32 mouse cellular contexts compared by ENCODE assay signal in the genomic region with DNA sequence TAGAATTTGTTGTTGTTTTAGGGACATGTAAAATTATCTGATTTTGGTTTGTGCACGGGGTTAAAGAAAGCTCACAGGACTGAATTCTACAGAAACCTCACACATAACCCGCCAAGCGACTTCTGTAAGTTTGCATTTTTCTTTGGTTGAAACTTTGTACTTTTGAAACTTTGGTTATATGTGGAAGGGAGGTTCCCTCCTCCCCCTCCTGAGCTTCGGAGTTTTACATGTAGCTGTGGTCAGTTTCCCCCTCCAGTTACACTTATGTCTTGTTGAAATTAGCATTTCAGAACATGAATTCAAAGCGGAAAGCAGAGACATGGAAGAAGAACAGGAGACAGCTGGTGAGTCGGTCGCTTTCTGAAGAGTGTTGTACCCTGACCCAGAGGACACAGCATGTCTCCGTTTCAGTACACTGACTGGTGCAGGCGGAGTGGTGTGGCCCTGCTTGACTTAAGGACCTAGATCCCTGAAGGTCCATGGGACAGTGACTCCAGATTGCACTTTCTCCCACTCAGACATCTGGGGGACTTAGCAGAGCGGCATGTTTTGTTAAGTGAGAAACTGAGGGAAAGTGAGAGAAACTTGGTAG. TPM values are rescaled to one million over a fixed set of nuclear protein-coding genes. Genes with fewer than 3 reads are reported as not detected.
DNase-seq lines count a peak whose midpoint lies in the region; ATAC-seq and TF ChIP-seq lines count a peak whose summit lies in the region.
"Had no signal": no experiment of that assay in that cellular context is flagged by ENCODE, and none has a peak within 500 bp of the region (broad histone marks: within the 10 kb centered on the region; RNA-seq: fewer than 3 reads in every experiment).

No protein-coding gene starts in this region.

- H3K9ac ChIP-seq in heart, postnatal 0 days (replicated peaks; ENCODE audit: low read depth, low read length) = no peak overlapping the region
- H3K9ac ChIP-seq in midbrain, embryonic 11.5 days (ENCODE audit: low read length) = no peak overlapping the region
- H3K9ac ChIP-seq in midbrain, embryonic 15.5 days = no peak overlapping the region
- no peak overlapping the region for H3K9ac ChIP-seq in kidney, postnatal 0 days (ENCODE audit: low read depth, low read length)
- H3K9ac ChIP-seq: heart, embryonic 13.5 days; hindbrain, embryonic 12.5 days; liver, embryonic 12.5 days; liver, postnatal 0 days; midbrain, embryonic 13.5 days; neural tube, embryonic 15.5 days; stomach, embryonic 15.5 days had no signal

- no peak overlapping the region for H3K4me3 ChIP-seq in heart, postnatal 0 days (ENCODE audit: low read depth, low read length)
- H3K4me3 ChIP-seq in midbrain, embryonic 11.5 days (ENCODE audit: low read depth, low read length) = no peak overlapping the region
- no peak overlapping the region for H3K4me3 ChIP-seq in midbrain, embryonic 15.5 days
- H3K4me3 ChIP-seq in kidney, postnatal 0 days (replicated peaks; ENCODE audit: low read depth, low read length) = no peak overlapping the region
- H3K4me3 ChIP-seq: erythroblast, embryonic 14.5 days; heart, embryonic 13.5 days; hindbrain, embryonic 12.5 days; liver, embryonic 12.5 days; megakaryocyte, embryonic 14.5 days; midbrain, embryonic 13.5 days; neural tube, embryonic 15.5 days; stomach, embryonic 15.5 days had no signal

- H3K9me3 ChIP-seq in heart, postnatal 0 days (replicated peaks; ENCODE audit: control insufficient read depth, low read length) = no peaks in the 10 kb centered on the region
- H3K9me3 ChIP-seq in midbrain, embryonic 11.5 days (ENCODE audit: control insufficient read depth, low read length) = no peaks in the 10 kb centered on the region
- H3K9me3 ChIP-seq in midbrain, embryonic 15.5 days = no peaks in the 10 kb centered on the region
- no peaks in the 10 kb centered on the region for H3K9me3 ChIP-seq in kidney, postnatal 0 days (replicated peaks; ENCODE audit: low read length)
- H3K9me3 ChIP-seq: G1E; heart, embryonic 13.5 days; hindbrain, embryonic 12.5 days; liver, embryonic 12.5 days; megakaryocyte, embryonic 14.5 days; midbrain, embryonic 13.5 days; neural tube, embryonic 15.5 days; stomach, embryonic 15.5 days had no signal

- TF ChIP-seq EP300 in heart, postnatal 0 days (IDR thresholded peaks at IDR 0.05; ENCODE audit: low read depth) = no peak

- 87% methylated on average over 10 of the region's 10 CpGs for WGBS in heart, postnatal 0 days
- WGBS in midbrain, embryonic 11.5 days = 89% methylated on average over 10 of the region's 10 CpGs
- 93% methylated on average over 10 of the region's 10 CpGs for WGBS in midbrain, embryonic 15.5 days
- WGBS in kidney, postnatal 0 days = 79% methylated on average over 10 of the region's 10 CpGs

- no peak for ATAC-seq in heart, postnatal 0 days (ENCODE audit: insufficient read depth, low read depth)
- no peak for ATAC-seq in midbrain, embryonic 11.5 days (ENCODE audit: low FRiP score)
- no peak for ATAC-seq in midbrain, embryonic 15.5 days (replicated peaks)
- ATAC-seq in kidney, postnatal 0 days (replicated peaks; ENCODE audit: low FRiP score, low read depth) = no peak
- ATAC-seq in CD4-positive, CD25-positive, alpha-beta regulatory T cell, adult 4 months = no peak
- ATAC-seq in megakaryocyte progenitor cell, adult 5-6 weeks (replicated peaks; ENCODE audit: poor library complexity) = no peak
- ATAC-seq: forebrain, embryonic 16.5 days; hindbrain, postnatal 0 days; intestine, embryonic 16.5 days; liver, embryonic 12.5 days; liver, postnatal 0 days; midbrain, embryonic 13.5 days had no signal

- H3K27ac ChIP-seq in heart, postnatal 0 days (ENCODE audit: low read depth) = peak overlapping the region; percentile 39; the same call in 1 of the 2 replicates
- H3K27ac ChIP-seq in midbrain, embryonic 11.5 days (ENCODE audit: low read depth, low read length) = no peak overlapping the region
- H3K27ac ChIP-seq in midbrain, embryonic 15.5 days = no peak overlapping the region
- no peak overlapping the region for H3K27ac ChIP-seq in kidney, postnatal 0 days
- H3K27ac ChIP-seq: hindbrain, embryonic 12.5 days; hindbrain, postnatal 0 days; liver, embryonic 12.5 days; midbrain, embryonic 13.5 days; neural tube, embryonic 15.5 days; stomach, embryonic 15.5 days had no signal

- no peak overlapping the region for H3K4me2 ChIP-seq in heart, postnatal 0 days (ENCODE audit: low read depth, low read length)
- H3K4me2 ChIP-seq in midbrain, embryonic 11.5 days = no peak overlapping the region
- no peak overlapping the region for H3K4me2 ChIP-seq in midbrain, embryonic 15.5 days
- H3K4me2 ChIP-seq in kidney, postnatal 0 days (ENCODE audit: low read length) = no peak overlapping the region
- H3K4me2 ChIP-seq: heart, embryonic 13.5 days; hindbrain, embryonic 12.5 days; liver, embryonic 12.5 days; midbrain, embryonic 13.5 days; neural tube, embryonic 15.5 days; stomach, embryonic 15.5 days had no signal

- no peak for DNase-seq in heart, postnatal 0 days (ENCODE audit: low spot score)
- DNase-seq in heart, postnatal 36 days = no peak
- DNase-seq in midbrain, embryonic 11.5 days (ENCODE audit: low spot score, missing footprints) = peak; percentile 19
- DNase-seq in kidney, postnatal 0 days (ENCODE audit: low spot score) = peak; percentile 11
- peak; percentile 10 to 43 for DNase-seq in kidney, postnatal 4 days
- DNase-seq: adrenal gland, postnatal 14 days; B cell, adult 2 months; cerebellum, adult 2 months; cerebellum, postnatal 14 days; gastrocnemius, postnatal 14 days; heart, adult 18-20 months; left cerebral cortex, postnatal 4 days; liver, postnatal 0 days; lung, postnatal 36 days; retina, postnatal 1 day; right cerebral cortex, postnatal 14 days; thymus, postnatal 14 days had no signal

- no peaks in the 10 kb centered on the region for H3K27me3 ChIP-seq in heart, postnatal 0 days (ENCODE audit: control insufficient read depth, insufficient read depth, low read length)
- H3K27me3 ChIP-seq in midbrain, embryonic 11.5 days (ENCODE audit: control insufficient read depth, insufficient read depth, low read length) = no peaks in the 10 kb centered on the region
- H3K27me3 ChIP-seq in midbrain, embryonic 15.5 days (replicated peaks) = no peaks in the 10 kb centered on the region
- no peaks in the 10 kb centered on the region for H3K27me3 ChIP-seq in kidney, postnatal 0 days (ENCODE audit: insufficient read depth, low read length)
- H3K27me3 ChIP-seq: heart, embryonic 13.5 days; hindbrain, embryonic 12.5 days; liver, embryonic 12.5 days; megakaryocyte, embryonic 14.5 days; midbrain, embryonic 13.5 days; neural tube, embryonic 15.5 days; stomach, embryonic 15.5 days had no signal

- TF ChIP-seq CTCF in heart, postnatal 0 days (IDR thresholded peaks at IDR 0.05; ENCODE audit: low read depth) = no peak
- TF ChIP-seq CTCF in kidney, postnatal 0 days (IDR thresholded peaks at IDR 0.05; ENCODE audit: low read depth) = no peak

- H3K4me1 ChIP-seq in heart, postnatal 0 days (ENCODE audit: control insufficient read depth, insufficient read depth) = no peaks in the 10 kb centered on the region
- no peaks in the 10 kb centered on the region for H3K4me1 ChIP-seq in midbrain, embryonic 11.5 days (ENCODE audit: control insufficient read depth, insufficient read depth, low read length)
- no peaks in the 10 kb centered on the region for H3K4me1 ChIP-seq in midbrain, embryonic 15.5 days
- H3K4me1 ChIP-seq in kidney, postnatal 0 days (replicated peaks; ENCODE audit: insufficient read depth, low read length) = 0 out of 2 replicates have a peak, but pooled peaks cover 5% of the 10 kb centered on the region
- H3K4me1 ChIP-seq: liver, embryonic 12.5 days; midbrain, embryonic 13.5 days; neural tube, embryonic 15.5 days; stomach, embryonic 15.5 days had no signal

- H3K36me3 ChIP-seq in heart, postnatal 0 days (replicated peaks; ENCODE audit: control insufficient read depth, insufficient read depth, low read length) = peaks cover 71% of the 10 kb centered on the region
- no peaks in the 10 kb centered on the region; the same call in 1 of the 2 replicates for H3K36me3 ChIP-seq in midbrain, embryonic 11.5 days (ENCODE audit: control insufficient read depth, insufficient read depth, low read length)
- H3K36me3 ChIP-seq in midbrain, embryonic 15.5 days (replicated peaks) = peaks cover 25% of the 10 kb centered on the region
- peaks cover 33% of the 10 kb centered on the region; the same call in 1 of the 2 replicates for H3K36me3 ChIP-seq in kidney, postnatal 0 days (ENCODE audit: insufficient read depth, low read length)

- intact Hi-C loops in heart, postnatal 36 days (cut with DNase I) = no loop called here

RNA-seq across cellular contexts. Expression of a gene that starts 26.9 kb away (rescaled TPM):
- total RNA-seq in heart, postnatal 0 days (2014; rRNA removed; ENCODE audit: low replicate concordance) = 3.2 TPM in 1 of 2 replicates, not detected in the other
- polyA plus RNA-seq in heart, postnatal 0 days (2015; fragmentation: Nextera tagmentation; extraction: Ambion mirVana) = 1.8 and 3.1 TPM in 2 replicates
- total RNA-seq in heart, postnatal 36 days (2021) = 1 to 10 TPM in 1 of 2 experiments, under 1 TPM in 1; 0.78 to 1.0 TPM
- polyA plus RNA-seq in midbrain, embryonic 11.5 days (2014; fragmentation: Nextera tagmentation; extraction: Ambion mirVana) = 1.4 and 1.5 TPM in 2 replicates
- polyA plus RNA-seq in midbrain, embryonic 15.5 days (2015; fragmentation: Nextera tagmentation; extraction: Ambion mirVana) = 2.7 and 4.7 TPM in 2 replicates
- polyA plus RNA-seq in kidney, postnatal 0 days (2015; fragmentation: Nextera tagmentation; extraction: Ambion mirVana) = 1.2 and 1.8 TPM in 2 replicates
- polyA plus RNA-seq in CD4-positive, CD25-positive, alpha-beta regulatory T cell, adult 4 months (2017; shearing (Covaris generic)) = 1 to 10 TPM; 1.3 to 1.7 TPM
- total RNA-seq in megakaryocyte progenitor cell, adult 5-6 weeks (2015) = not detected in 2 replicates
- total RNA-seq in megakaryocyte progenitor cell, adult 5-6 weeks (2017) = not detected in 2 replicates
- total RNA-seq: G1E had no signal
- polyA plus RNA-seq: erythroblast, embryonic 14.5 days; G1E had no signal

RNA-seq across cellular contexts. Expression of a gene that starts 44.1 kb away (rescaled TPM):
- total RNA-seq in heart, postnatal 0 days (2014; rRNA removed; ENCODE audit: low replicate concordance) = 9.9 and 13.4 TPM in 2 replicates
- polyA plus RNA-seq in heart, postnatal 0 days (2015; fragmentation: Nextera tagmentation; extraction: Ambion mirVana) = 17.7 and 20.5 TPM in 2 replicates
- total RNA-seq in heart, postnatal 36 days (2021) = 10 to 100 TPM; 12.8 to 13.7 TPM
- 20.4 and 22.2 TPM in 2 replicates for polyA plus RNA-seq in midbrain, embryonic 11.5 days (2014; fragmentation: Nextera tagmentation; extraction: Ambion mirVana)
- 15.4 and 16.3 TPM in 2 replicates for polyA plus RNA-seq in midbrain, embryonic 15.5 days (2015; fragmentation: Nextera tagmentation; extraction: Ambion mirVana)
- 13.1 and 14.2 TPM in 2 replicates for polyA plus RNA-seq in kidney, postnatal 0 days (2015; fragmentation: Nextera tagmentation; extraction: Ambion mirVana)
- polyA plus RNA-seq in CD4-positive, CD25-positive, alpha-beta regulatory T cell, adult 4 months (2017; shearing (Covaris generic)) = 10 to 100 TPM; 18.7 to 19.9 TPM
- 2.5 and 3.0 TPM in 2 replicates for total RNA-seq in megakaryocyte progenitor cell, adult 5-6 weeks (2015)
- total RNA-seq in megakaryocyte progenitor cell, adult 5-6 weeks (2017) = 2.3 and 2.4 TPM in 2 replicates

Comparison
In these comparisons a context has a peak if more than half of its experiments do, and no peak if none do; other contexts are left out.
1. DNase-seq: peak in midbrain, embryonic 11.5 days (single experiment), kidney, postnatal 0 days (single experiment) and kidney, postnatal 4 days (2 of 2); none in heart, postnatal 0 days (single experiment) and heart, postnatal 36 days (0 of 2).